Mouse (Mus musculus): ENCODE measurements at regions not wholly inside any gene's neighbourhood (a gene's known extent, or its start where the extent isn't known, plus 50 kb on each side); places are given as distances from the start of the nearest gene placed in this dataset.

DNA sequence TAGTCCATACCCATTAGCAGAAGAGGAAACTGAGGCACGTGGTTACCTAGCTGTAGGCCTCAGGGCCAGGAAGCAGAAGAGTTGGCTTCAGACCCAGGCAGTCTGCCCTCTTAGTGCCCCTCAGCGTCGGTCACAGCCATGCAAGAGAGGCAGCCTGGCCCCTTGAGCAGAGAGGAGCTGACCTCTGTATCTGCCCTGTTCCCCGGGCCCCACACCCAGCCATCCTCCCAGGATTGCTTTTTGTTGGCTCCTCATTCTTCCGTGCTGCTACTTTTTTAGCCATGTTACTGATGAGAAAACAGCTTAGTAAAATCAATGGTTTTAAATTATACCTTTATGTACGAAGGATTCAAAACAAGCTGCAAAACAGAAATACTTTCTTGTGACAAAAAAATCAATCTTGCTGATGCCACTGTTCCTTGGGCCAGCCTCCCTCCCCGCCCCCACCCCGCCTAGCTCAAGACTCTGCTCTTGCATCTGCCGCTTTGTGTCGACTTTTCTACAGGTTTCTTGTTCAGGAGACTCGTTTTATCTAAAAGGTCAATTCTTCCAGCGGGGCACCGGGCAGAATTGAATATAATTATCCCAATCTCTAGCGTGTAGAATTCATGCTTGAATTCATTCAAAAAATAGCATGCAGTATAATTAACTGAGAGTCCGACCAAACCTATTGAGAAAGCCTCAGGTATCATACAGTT is 70.8 kb downstream of the Sall1 start:
- no peak for DNase-seq

DNA sequence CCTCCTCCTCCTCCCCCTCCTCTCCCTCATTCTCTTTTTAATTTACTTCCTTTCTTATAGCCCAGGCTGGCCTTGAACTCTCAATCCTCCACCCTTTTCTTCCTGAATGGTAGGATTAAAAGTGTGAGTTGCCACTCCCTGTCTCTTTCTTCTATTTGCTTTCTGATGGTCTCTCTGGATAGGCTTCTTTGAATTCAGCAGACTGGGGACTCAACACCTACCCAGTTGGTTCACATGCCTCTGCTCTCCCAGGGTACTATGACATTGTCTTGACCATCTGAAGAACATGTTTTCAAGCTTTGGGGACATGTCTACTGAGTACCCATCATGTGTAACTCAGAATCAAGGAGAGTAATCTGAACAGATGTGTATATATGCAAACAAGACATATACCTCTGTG is 85.1 kb downstream of the Sall1 start:
- no peak for DNase-seq

DNA sequence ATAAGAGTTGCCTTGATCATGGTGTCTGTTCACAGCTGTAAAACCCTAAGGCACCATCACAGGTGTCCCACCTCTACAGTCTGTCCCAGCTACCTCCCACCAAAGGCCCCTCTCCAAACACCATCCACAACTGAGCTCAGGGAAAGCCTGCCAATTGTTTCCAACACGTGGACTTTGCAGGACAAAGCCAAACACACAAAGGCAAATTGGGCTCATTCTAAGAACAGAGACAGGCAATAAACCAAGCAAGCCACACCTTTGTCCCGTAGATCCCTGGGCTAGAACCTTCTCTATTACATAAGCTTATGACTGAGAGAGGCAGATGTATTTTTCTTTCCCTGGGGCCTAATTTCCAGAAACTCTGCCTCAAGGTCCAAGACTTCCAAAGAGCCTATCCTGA is 90.8 kb downstream of the Sall1 start:
- no peak for DNase-seq

DNA sequence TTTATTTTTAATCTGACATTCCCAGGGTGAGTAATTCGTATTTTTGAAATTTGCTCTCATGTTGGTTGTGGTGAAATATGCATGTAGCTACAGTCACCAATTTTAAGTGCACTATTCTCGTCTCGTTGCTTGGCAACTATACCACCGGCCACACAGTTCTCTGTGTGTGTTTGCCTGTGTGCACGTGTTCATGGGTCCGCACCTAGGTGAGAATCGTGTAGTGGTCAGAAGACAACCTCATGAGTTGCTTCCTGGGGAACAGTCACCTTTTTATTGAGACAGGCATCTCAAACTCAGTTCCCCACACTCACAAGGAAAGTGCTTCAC is 92.2 kb downstream of the Sall1 start:
- no peak for DNase-seq

DNA sequence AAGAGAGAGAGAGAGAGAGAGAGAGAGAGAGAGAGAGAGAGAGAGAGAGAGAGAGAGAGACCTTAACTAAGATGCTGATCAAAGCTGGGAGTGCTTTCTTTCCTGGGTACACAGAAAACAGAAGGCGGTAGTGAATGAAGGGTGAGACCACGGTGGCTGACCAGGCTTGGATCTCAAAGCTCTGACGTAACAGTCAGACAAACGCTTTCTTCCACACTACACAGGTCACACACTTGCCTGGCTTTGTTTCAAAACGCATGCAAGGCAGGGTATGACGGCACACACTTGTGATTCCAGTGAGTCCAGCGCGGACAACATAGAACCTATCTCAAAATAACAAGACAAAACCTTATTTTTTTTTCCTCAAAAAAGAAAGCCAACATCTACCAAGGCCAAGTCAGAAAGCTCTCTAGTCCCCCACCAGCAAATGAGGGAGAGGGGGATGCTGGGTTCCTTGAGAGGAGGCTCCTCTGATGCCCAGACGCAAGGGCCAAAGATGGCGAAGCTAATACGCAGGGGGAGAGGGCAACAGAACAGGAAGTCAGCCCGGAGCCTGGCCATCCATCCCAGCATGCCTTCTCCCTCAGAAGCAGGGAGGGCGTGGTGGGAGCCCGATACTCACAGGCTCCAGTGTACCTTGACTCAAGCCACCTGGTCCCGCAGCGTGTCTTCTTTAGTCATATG is 92.7 kb downstream of the Sall1 start:
- DNase-seq, result no peak

- no peak for DNase-seq
These were observed 94.0 kb downstream of the Sall1 start for GRCm38 (mm10) chr8:88949975-88950374.

- DNase-seq, result no peak
These were observed 95.0 kb downstream of the Sall1 start for GRCm38 (mm10) chr8:88948981-88949380.

DNA sequence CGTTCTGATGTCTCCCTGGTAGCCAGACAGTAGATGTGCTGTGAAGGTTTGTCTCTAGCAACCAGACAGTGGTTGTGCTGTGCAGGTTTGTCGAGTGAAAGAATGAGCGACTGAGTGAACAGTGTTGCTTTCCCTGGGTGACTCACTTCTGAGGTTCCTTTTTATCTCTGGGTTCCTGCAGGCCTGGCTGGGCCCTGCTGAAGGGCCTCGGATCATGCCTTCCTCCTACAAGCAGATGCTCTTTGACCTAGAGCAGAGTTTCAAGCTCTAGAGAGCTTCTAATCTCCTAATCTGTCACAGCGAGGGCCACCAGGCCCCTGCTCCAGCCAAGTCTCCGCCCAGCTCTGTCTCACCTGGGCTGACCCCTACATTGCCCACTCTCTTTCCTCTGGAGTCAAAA is 95.6 kb downstream of the Sall1 start:
- no peak for DNase-seq

- DNase-seq, result no peak
These were observed 96.6 kb downstream of the Sall1 start for GRCm38 (mm10) chr8:88947384-88947783.

- DNase-seq, result no peak
These were observed 98.3 kb downstream of the Sall1 start for GRCm38 (mm10) chr8:88945656-88946055.

- no peak for DNase-seq
These were observed 99.9 kb downstream of the Sall1 start for GRCm38 (mm10) chr8:88944038-88944437.

- no peak for DNase-seq
These were observed 104.8 kb downstream of the Sall1 start for GRCm38 (mm10) chr8:88939071-88939746.

DNA sequence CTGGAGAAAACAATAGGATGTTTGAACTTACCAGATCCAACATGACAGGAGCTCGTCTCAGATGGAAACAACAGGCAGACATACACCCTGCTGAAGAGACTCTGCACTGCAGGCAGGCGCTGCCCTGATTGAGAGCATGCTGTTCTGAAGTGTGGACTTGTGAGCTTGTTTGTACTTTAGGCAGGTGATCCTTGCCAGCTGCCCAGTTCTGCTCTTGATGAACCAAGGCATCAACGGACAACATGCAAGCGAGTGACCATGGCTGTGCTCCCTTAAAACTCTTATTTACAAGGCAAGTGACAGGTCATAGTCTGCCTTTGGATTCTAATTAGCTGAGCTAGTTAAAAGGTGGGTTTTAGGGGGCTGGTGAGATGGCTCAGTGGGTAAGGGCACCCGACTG is 109.3 kb downstream of the Sall1 start:
- DNase-seq, result no peak

GRCm38 (mm10) chr8:88931050-88931449 is 112.9 kb downstream of the Sall1 start:
- DNase-seq, result no peak

GRCm38 (mm10) chr8:88930370-88930769 is 113.6 kb downstream of the Sall1 start:
- DNase-seq, result no peak

DNA sequence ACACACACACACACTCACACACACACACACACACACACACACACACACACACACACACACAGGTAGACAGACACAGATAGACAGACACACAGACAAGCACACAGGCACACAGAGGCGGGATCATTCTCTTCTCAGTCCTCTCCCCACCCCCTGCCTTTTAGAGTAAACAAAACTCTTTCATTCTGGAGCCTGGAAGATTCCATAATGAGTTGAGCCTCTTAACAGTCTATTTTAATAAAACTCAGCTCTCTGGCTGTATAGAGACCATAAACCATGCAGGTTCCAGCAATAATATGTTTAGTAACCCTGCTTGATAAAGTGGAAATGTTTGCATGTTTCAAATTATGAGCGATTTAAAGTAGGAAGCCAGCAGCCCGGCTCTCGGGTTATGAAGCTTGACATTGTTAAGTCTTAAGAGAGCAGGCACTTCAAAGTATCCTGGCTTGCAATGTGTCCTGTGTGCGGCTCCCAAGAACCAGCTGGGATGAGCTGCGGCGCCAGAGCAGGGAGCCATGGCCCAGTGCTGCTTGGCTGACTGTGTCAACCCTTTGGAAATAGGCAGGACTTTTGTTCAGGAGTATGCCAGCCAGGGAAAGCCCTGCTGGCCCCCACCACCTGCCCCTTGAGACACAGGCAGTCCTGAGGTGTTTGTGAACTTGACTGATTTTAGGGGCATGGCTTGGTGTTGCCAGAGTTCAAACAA is 115.1 kb downstream of the Sall1 start:
- DNase-seq, result no peak

- DNase-seq, result no peak
These were observed 121.1 kb downstream of the Sall1 start for GRCm38 (mm10) chr8:88922840-88923239.

DNA sequence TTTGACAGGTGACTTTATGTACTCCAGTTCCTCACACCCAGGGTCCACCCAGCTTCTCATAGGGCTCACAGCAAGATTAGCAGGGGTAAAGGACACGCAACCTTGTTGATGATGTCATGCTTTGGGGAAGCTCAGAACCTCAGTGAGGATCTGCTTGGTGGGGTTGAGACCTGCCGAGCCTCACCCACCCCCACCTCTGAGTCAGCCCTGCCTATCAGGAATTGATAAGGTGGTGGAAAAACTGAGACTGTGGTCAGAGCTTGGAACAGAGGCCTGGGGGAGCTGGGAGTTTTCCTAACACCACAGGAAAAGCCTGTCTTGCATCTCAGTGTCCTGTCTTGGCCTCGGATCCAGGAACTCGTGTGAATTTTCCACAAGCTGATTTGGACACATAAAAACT is 122.0 kb downstream of the Sall1 start:
- DNase-seq, result no peak

DNA sequence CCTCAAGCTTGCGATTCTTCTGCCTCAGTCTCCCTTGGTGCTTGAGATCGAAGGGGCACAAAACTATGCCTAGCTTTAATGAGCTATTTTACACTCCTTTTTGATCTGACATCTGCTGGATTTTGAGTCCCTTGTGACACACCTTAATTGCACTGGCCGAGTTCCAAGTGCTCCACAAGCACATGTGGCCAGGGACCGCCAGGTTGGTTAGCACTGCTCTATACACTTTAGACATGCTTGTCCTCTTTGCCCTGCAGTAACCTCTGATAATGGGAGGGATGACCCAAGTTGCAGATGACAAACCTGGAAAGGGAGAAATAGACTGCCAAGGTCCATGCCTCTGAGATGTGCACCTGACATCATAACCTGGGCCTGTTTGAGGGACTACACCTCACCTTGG is 124.7 kb downstream of the Sall1 start:
- no peak for DNase-seq

DNA sequence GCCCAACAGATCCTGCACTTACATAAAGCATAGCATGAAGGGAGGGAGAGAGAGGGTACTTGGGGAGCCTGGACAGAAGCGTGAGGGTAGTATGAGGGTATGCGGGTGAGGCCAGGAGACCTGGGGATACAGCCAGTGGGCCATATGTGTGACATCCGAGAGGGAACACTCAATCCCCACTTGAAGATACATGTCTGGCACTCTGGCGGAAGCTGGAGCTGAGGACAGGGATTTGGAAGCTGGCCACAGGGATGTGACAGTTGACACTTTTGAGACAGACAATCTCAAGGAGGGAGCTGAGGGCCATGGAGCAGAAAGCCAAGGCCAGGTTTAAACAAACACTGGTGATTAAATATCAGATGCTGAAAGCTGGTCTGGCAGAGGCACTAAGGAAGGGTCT is 127.9 kb downstream of the Sall1 start:
- no peak for DNase-seq

- no peak for DNase-seq
These were observed 129.3 kb downstream of the Sall1 start for GRCm38 (mm10) chr8:88914657-88915056.

GRCm38 (mm10) chr8:88914190-88914589 is 129.8 kb downstream of the Sall1 start:
- no peak for DNase-seq

GRCm38 (mm10) chr8:88906244-88906643 is 137.7 kb downstream of the Sall1 start:
- no peak for DNase-seq

GRCm38 (mm10) chr8:88903094-88903493 is 140.9 kb downstream of the Sall1 start:
- no peak for DNase-seq
